Mouse (Mus musculus) forebrain, embryonic 14.5 days (tissue): ENCODE measurements around the gene Prickle1. TPM values are rescaled to one million over a fixed set of nuclear protein-coding genes. Genes with fewer than 3 reads are reported as not detected.

Experiments
- ATAC-seq: fragments of 200-750 bp; cut with Nextera tagmentation; 2 replicates; pipeline ENCODE4 v1.8.0; 2017; ENCODE audit warnings: mild to moderate bottlenecking, moderate library complexity
- DNase-seq: peaks from one replicate; pipeline ENCODE4 v3.0.0-alpha.2; 2015; ENCODE audit warnings: low spot score
- H3K27ac ChIP-seq: fragments of 300-500 bp; sonication (generic); 2 replicates; pipeline ENCODE4 v1.5.1; 2014; ENCODE audit warnings: low read depth, mild to moderate bottlenecking, control low read depth, low read length, moderate library complexity
- H3K27me3 ChIP-seq: fragments of 300-500 bp; sonication (generic); replicated peaks from 2 replicates; pipeline ENCODE4 v1.6.1; 2014; ENCODE audit warnings: low read length, control low read depth, mixed read lengths; ENCODE audit not compliant: control insufficient read depth, insufficient read depth
- H3K36me3 ChIP-seq: fragments of 300-500 bp; sonication (generic); 2 replicates; pipeline ENCODE4 v1.6.1; 2014; ENCODE audit warnings: low read length, control low read depth; ENCODE audit not compliant: control insufficient read depth, insufficient read depth
- H3K4me1 ChIP-seq: fragments of 300-500 bp; sonication (generic); 2 replicates; pipeline ENCODE4 v1.6.1; 2014; ENCODE audit warnings: antibody characterized with exemption, low read length, control low read depth; ENCODE audit not compliant: control insufficient read depth, insufficient read depth
- H3K4me2 ChIP-seq: fragments of 300-500 bp; sonication (generic); 2 replicates; pipeline ENCODE4 v1.6.1; 2014; ENCODE audit warnings: mild to moderate bottlenecking, control low read depth, low read length
- H3K4me3 ChIP-seq: fragments of 300-500 bp; sonication (generic); 2 replicates; pipeline ENCODE4 v1.5.1; 2014; ENCODE audit warnings: low read depth, low read length, control low read depth
- H3K9ac ChIP-seq: fragments of 300-500 bp; sonication (generic); 2 replicates; pipeline ENCODE4 v1.6.1; 2014; ENCODE audit warnings: mild to moderate bottlenecking, low read length, control low read depth, moderate library complexity
- H3K9me3 ChIP-seq: fragments of 300-500 bp; sonication (generic); replicated peaks from 2 replicates; pipeline ENCODE4 v1.6.1; 2016; ENCODE audit warnings: low read length, control low read depth, mixed read lengths; ENCODE audit not compliant: control insufficient read depth
- WGBS: fragments of 180-500 bp; shearing (Covaris S2); extraction: QIAGEN DNeasy Blood & Tissue Kit; methylation state at CpG from one replicate; pipeline ENCODE4 v1.1.7; 2014; 5-methylcytosine and 5-hydroxymethylcytosine counted together
- polyA plus RNA-seq: library from polyadenylated mRNA; unstranded; fragments of >200 nt; fragmentation: Nextera tagmentation; extraction: Ambion mirVana; gene quantifications from 2 replicates; pipeline ENCODE4 v1.2.1, GENCODE M21; 2014

The Prickle1 gene
- polyA plus RNA-seq, 1 experiment from 2014 or later: 11.0 TPM

- Histone ChIP-seq H3K27ac (no peak overlapping the region), H3K9me3 (no peaks in the 10 kb centered on the region), H3K9ac (no peak overlapping the region), H3K36me3 (no peaks in the 10 kb centered on the region), H3K4me2 (no peak overlapping the region), H3K27me3 (no peaks in the 10 kb centered on the region), H3K4me3 (no peak overlapping the region), H3K4me1 (no peaks in the 10 kb centered on the region)
- DNase-seq: no peak
- ATAC-seq: no peak
- 85% methylated on average over 6 of the region's 6 CpGs for WGBS
These were observed 22.9 kb upstream of the Prickle1 start for GRCm38 (mm10) chr15:93618442-93619150.

DNA sequence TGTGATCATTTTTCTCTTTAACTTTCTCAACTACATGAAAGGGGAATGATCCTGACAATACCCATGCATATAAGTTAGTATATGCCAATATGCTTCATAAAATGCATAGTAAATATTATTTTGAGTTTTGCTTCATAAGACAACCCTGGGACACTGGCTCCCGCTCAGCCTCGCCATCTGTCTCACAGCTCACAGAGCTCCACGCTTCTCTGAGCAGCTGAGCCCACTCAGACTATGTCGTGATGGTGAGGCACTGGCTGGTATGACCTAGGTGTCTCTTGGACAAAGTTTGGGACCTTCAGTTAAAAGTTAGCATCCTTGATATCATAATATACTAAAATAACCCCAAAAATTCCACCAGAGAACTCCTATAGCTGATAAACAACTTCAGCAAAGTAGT is 20.6 kb upstream of the Prickle1 start:
- Histone ChIP-seq H3K9me3 (no peaks in the 10 kb centered on the region), H3K36me3 (no peaks in the 10 kb centered on the region), H3K4me2 (no peak overlapping the region), H3K4me1 (no peaks in the 10 kb centered on the region), H3K9ac (no peak overlapping the region), H3K27me3 (no peaks in the 10 kb centered on the region), H3K27ac (no peak overlapping the region), H3K4me3 (no peak overlapping the region)
- DNase-seq: no peak
- 89% methylated on average over 4 of the region's 4 CpGs for WGBS
- no peak for ATAC-seq

- H3K9ac ChIP-seq: no peak overlapping the region
- H3K4me2 ChIP-seq: no peak overlapping the region
- no peaks in the 10 kb centered on the region for H3K4me1 ChIP-seq
- 55% methylated on average over 3 of the region's 3 CpGs for WGBS
- no peaks in the 10 kb centered on the region for H3K9me3 ChIP-seq
- DNase-seq: no peak
- H3K27me3 ChIP-seq: no peaks in the 10 kb centered on the region
- no peak for ATAC-seq
- no peak overlapping the region for H3K4me3 ChIP-seq
- no peak overlapping the region for H3K27ac ChIP-seq
- H3K36me3 ChIP-seq: no peaks in the 10 kb centered on the region
These were observed 19.3 kb upstream of the Prickle1 start for GRCm38 (mm10) chr15:93615031-93615430.

DNA sequence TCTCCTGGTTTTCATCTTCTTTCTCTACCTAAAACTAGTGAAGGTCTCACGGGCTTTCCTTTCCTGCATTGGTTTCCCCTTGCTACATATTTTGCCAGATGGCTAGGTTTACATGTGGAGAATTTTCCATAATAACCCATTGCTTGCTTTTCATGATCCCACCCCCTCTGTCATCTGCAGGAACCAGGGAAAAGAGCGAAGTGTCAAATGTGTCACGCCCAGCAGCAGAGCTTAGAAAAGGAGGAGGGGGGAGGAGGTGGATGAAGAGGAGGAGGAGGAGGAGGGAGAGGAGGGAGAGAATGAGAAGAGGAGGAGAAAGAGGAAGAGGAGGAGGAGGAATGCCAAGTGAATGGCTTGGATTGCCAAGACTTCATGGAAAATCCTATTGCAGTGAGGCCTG is 17.9 kb upstream of the Prickle1 start:
- H3K27ac ChIP-seq: no peak overlapping the region
- no peak overlapping the region for H3K4me2 ChIP-seq
- DNase-seq: no peak
- no peaks in the 10 kb centered on the region for H3K9me3 ChIP-seq
- H3K4me3 ChIP-seq: no peak overlapping the region
- H3K4me1 ChIP-seq: no peaks in the 10 kb centered on the region
- H3K27me3 ChIP-seq: no peaks in the 10 kb centered on the region
- no peak for ATAC-seq
- no peak overlapping the region for H3K9ac ChIP-seq
- 65% methylated on average over 3 of the region's 3 CpGs for WGBS
- no peaks in the 10 kb centered on the region for H3K36me3 ChIP-seq

- WGBS: 83% methylated on average over 16 of the region's 16 CpGs
- Histone ChIP-seq H3K36me3 (no peaks in the 10 kb centered on the region), H3K9me3 (no peaks in the 10 kb centered on the region), H3K9ac (no peak overlapping the region), H3K4me3 (no peak overlapping the region), H3K27me3 (no peaks in the 10 kb centered on the region), H3K27ac (no peak overlapping the region), H3K4me1 (no peaks in the 10 kb centered on the region), H3K4me2 (no peak overlapping the region)
- DNase-seq: no peak
- no peak for ATAC-seq
These were observed 16.0 kb upstream of the Prickle1 start for GRCm38 (mm10) chr15:93611536-93612300.

GRCm38 (mm10) chr15:93610721-93611201 is 15.1 kb upstream of the Prickle1 start:
- ATAC-seq (no peak), DNase-seq (no peak)
- Histone ChIP-seq H3K4me3 (no peak overlapping the region), H3K9me3 (no peaks in the 10 kb centered on the region), H3K27ac (no peak overlapping the region), H3K36me3 (no peaks in the 10 kb centered on the region), H3K9ac (no peak overlapping the region), H3K4me2 (no peak overlapping the region), H3K27me3 (no peaks in the 10 kb centered on the region), H3K4me1 (no peaks in the 10 kb centered on the region)
- WGBS: 78% methylated on average over 19 of the region's 19 CpGs

- WGBS: 87% methylated on average over 18 of the region's 18 CpGs
These were observed 14.6 kb upstream of the Prickle1 start for GRCm38 (mm10) chr15:93610288-93610687.

GRCm38 (mm10) chr15:93602850-93603249 is 7.2 kb upstream of the Prickle1 start:
- no peak for DNase-seq
- H3K9me3 ChIP-seq: no peaks in the 10 kb centered on the region
- H3K4me3 ChIP-seq: no peak overlapping the region
- no peak overlapping the region for H3K4me2 ChIP-seq
- H3K27ac ChIP-seq: no peak overlapping the region
- H3K27me3 ChIP-seq: no peaks in the 10 kb centered on the region
- ATAC-seq: no peak
- H3K4me1 ChIP-seq: no peaks in the 10 kb centered on the region
- WGBS: 87% methylated on average over 6 of the region's 6 CpGs
- no peaks in the 10 kb centered on the region for H3K36me3 ChIP-seq
- no peak overlapping the region for H3K9ac ChIP-seq

More at GRCm38 (mm10) chr15:93610288-93610687, 14.6 kb upstream of the Prickle1 start:
- no peak overlapping the region for H3K4me3 ChIP-seq
- no peak for DNase-seq
- ATAC-seq: no peak
- H3K27ac ChIP-seq: no peak overlapping the region
- no peaks in the 10 kb centered on the region for H3K27me3 ChIP-seq
- no peak overlapping the region for H3K9ac ChIP-seq
- no peaks in the 10 kb centered on the region for H3K4me1 ChIP-seq
- H3K4me2 ChIP-seq: no peak overlapping the region
- no peaks in the 10 kb centered on the region for H3K9me3 ChIP-seq
- no peaks in the 10 kb centered on the region for H3K36me3 ChIP-seq

DNA sequence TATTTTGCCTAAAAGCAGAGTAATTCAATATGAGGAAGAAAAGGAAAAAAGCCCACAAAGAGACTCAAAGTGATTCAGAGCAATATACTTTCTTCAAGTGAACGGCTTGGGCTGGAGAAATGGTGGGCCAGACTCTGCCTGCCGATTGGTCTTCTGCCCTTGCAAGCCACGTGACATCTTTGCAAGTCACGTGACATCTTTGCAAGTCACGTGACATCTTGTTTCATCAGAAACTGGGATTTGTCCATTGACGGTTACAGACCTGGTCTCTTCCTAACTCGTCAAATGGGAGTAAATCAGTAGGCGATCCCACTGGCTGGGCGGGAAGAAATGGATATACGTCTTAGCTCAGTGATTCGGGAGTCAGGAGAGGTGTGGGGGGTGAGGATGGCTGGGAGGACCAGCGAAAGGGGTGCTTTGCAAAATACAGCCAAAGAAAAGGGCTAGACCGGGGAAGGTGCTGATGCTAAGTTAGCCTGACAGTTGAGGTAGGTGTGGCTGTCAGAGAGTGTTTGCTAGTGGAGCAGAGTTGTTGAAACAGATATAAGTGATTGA is 5.8 kb upstream of the Prickle1 start:
- DNase-seq: no peak
- ATAC-seq: no peak
- Histone ChIP-seq H3K27ac (no peak overlapping the region), H3K36me3 (no peaks in the 10 kb centered on the region), H3K4me3 (no peak overlapping the region), H3K4me2 (no peak overlapping the region), H3K4me1 (peaks cover 2% of the 10 kb centered on the region; the same call in 1 of the 2 replicates), H3K9ac (no peak overlapping the region), H3K9me3 (no peaks in the 10 kb centered on the region), H3K27me3 (no peaks in the 10 kb centered on the region)
- WGBS: 90% methylated on average over 13 of the region's 13 CpGs
